Mouse (Mus musculus): ENCODE results near the gene Olfr1271. TPM values are rescaled to one million over a fixed set of nuclear protein-coding genes. Genes with fewer than 3 reads are reported as not detected.
"Not testable (repeated sequence)": the region's sequence is repeated elsewhere in the genome, so short reads cannot be mapped to it uniquely, and the experiment has no call there.

The Olfr1271 gene
- polyA plus RNA-seq (2015; fragmentation: Nextera tagmentation; extraction: Ambion mirVana): not detected in 2 replicates

DNA sequence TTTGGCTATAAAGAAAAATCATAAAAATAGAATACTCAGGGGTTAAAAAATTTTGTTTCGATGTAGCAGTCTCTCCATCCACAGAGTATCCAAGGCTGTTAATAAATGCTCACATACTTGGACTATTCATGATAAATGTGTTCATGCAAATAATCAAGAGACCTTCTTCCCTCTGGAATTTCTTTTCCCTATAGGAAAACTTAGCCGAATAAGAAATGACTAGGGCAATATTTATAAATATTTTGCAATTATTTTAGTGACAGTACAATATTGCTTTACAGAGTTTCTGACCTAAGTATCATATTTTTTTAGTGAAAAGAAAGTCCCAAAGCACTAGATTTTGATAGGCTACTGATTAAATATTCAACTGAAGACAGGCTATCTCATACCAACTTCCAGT is at the start of gene Olfr1271:
Gene Olfr1271 (minus strand): TSS at position 101 of the 400 bp plus-strand sequence.
- Histone ChIP-seq H3K27me3 (replicated peaks) (no peaks in the 10 kb centered on the region), H3K36me3 (replicated peaks) (no peaks in the 10 kb centered on the region), H3K4me3 (no peak within 1 kb of the TSS), H3K27ac (no peak within 1 kb of the TSS), H3K9me3 (no peaks in the 10 kb centered on the region), H3K4me1 (no peaks in the 10 kb centered on the region), H3K9ac (no peak within 1 kb of the TSS), H3K4me2 (no peak within 1 kb of the TSS)
- ATAC-seq (replicated peaks): no peak
- WGBS: 92% methylated on average over 2 of the region's 2 CpGs

DNA sequence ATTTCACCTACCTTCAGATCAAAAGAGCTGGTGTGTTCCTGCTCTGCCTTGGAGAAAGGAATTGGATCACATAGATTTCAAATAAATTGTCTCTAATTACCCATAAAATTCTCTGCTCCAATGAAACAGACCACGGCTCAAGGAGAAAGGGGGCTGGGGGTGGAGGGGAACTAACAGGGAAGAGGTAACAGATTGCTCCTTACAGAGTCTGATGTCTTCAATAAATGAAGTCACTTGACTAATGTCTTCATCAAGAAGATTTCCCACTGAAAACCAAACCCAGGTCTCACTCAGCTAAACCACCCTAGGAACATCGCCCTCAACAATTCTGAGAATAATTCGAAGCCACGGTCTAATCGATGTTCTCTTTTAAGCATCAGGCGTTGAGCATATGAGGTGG is 21.9 kb upstream of the Olfr1271 start, which contains the start of gene Olfr1272:
Gene Olfr1272 (minus strand): TSS at position 101 of the 400 bp plus-strand sequence.
- no peak within 1 kb of the TSS for H3K9ac ChIP-seq
- no peaks in the 10 kb centered on the region for H3K4me1 ChIP-seq
- H3K36me3 ChIP-seq (replicated peaks): no peaks in the 10 kb centered on the region
- no peaks in the 10 kb centered on the region for H3K27me3 ChIP-seq (replicated peaks)
- 78% methylated on average over 6 of the region's 6 CpGs for WGBS
- ATAC-seq (replicated peaks): no peak
- H3K4me2 ChIP-seq: no peak within 1 kb of the TSS
- no peak within 1 kb of the TSS for H3K27ac ChIP-seq
- no peak within 1 kb of the TSS for H3K4me3 ChIP-seq
- no peaks in the 10 kb centered on the region for H3K9me3 ChIP-seq

DNA sequence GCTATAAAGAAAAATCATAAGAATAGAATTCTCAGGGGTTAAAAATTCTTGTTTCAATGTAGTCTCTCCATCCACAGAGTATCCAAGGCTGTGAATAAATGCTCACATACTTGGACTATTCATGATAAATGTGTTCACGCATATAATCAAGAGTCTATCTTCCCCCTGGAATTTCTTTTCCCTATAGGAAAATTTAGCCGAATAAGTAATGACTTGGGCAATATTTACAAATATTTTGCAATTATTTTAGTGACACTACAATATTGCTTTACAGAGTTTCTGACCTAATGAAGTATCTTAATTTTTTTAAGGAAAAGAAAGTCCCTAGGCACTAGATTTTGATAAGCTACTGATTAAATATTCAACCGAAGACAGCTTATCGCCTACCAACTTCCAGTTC is 13.3 kb downstream of the Olfr1271 start, which contains the start of gene Olfr142:
Gene Olfr142 (minus strand): TSS at position 101 of the 400 bp plus-strand sequence.
- Histone ChIP-seq H3K9ac (no peak within 1 kb of the TSS), H3K4me3 (no peak within 1 kb of the TSS), H3K36me3 (replicated peaks) (no peaks in the 10 kb centered on the region), H3K4me2 (no peak within 1 kb of the TSS), H3K27ac (no peak within 1 kb of the TSS), H3K9me3 (no peaks in the 10 kb centered on the region), H3K4me1 (no peaks in the 10 kb centered on the region), H3K27me3 (replicated peaks) (no peaks in the 10 kb centered on the region)
- no peak for ATAC-seq (replicated peaks)
- whole genome bisulfite sequencing: 93% methylated on average over 4 of the region's 4 CpGs

DNA sequence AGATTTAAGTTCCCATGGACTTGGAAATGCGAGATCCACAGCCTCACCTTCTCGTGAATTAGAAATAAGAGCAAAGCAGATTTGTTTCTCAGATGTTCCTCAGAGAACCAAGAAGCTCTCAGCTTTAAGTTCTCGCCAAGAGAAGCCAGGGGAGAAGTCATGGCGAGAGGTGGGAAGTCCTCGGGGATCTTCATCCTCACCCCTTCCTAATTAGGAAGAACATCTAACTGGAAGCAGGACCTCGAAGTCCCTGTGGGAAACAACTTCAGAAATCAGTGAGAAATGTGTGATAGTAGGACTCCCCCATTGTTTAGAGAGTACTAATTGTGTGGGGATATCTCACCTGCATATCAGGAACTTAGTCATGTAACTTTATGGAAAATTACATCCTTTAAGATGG is 46.4 kb downstream of the Olfr1271 start, which contains the start of gene Olfr1506:
Gene Olfr1506 (minus strand): TSS at position 101 of the 400 bp plus-strand sequence.
- H3K4me2 ChIP-seq; H3K9me3 ChIP-seq; H3K36me3 ChIP-seq (replicated peaks); H3K27ac ChIP-seq; H3K27me3 ChIP-seq (replicated peaks); ATAC-seq (replicated peaks); H3K4me3 ChIP-seq; H3K9ac ChIP-seq; H3K4me1 ChIP-seq: not testable (repeated sequence)
- WGBS: no CpG with 5 or more reads among the region's 6 CpGs

Other genes with a start within 250 kb of the Olfr1271 start
- gene Olfr1264, start 245.5 kb downstream of the Olfr1271 start, polyA plus RNA-seq (2015; fragmentation: Nextera tagmentation; extraction: Ambion mirVana): not detected in 2 replicates
- gene Olfr1265, start 235.7 kb downstream of the Olfr1271 start, polyA plus RNA-seq (2015; fragmentation: Nextera tagmentation; extraction: Ambion mirVana): not detected in 2 replicates
- not detected in 2 replicates for gene Olfr140, start 207.4 kb downstream of the Olfr1271 start, polyA plus RNA-seq (2015; fragmentation: Nextera tagmentation; extraction: Ambion mirVana)
- gene Olfr1269, start 149.6 kb downstream of the Olfr1271 start, polyA plus RNA-seq (2015; fragmentation: Nextera tagmentation; extraction: Ambion mirVana): not detected in 2 replicates
- not detected in 2 replicates for gene Olfr32, start 128.7 kb downstream of the Olfr1271 start, polyA plus RNA-seq (2015; fragmentation: Nextera tagmentation; extraction: Ambion mirVana)
- not detected in 2 replicates for gene Olfr1270, start 117.9 kb downstream of the Olfr1271 start, polyA plus RNA-seq (2015; fragmentation: Nextera tagmentation; extraction: Ambion mirVana)
- not detected in 2 replicates for gene Olfr1506, start 46.5 kb downstream of the Olfr1271 start, polyA plus RNA-seq (2015; fragmentation: Nextera tagmentation; extraction: Ambion mirVana)
- gene Olfr142, start 13.4 kb downstream of the Olfr1271 start, polyA plus RNA-seq (2015; fragmentation: Nextera tagmentation; extraction: Ambion mirVana): not detected in 2 replicates
- gene Olfr1272, start 21.8 kb upstream of the Olfr1271 start, polyA plus RNA-seq (2015; fragmentation: Nextera tagmentation; extraction: Ambion mirVana): not detected in 2 replicates
- not detected in 2 replicates for gene Gm13769, start 51.2 kb upstream of the Olfr1271 start, polyA plus RNA-seq (2015; fragmentation: Nextera tagmentation; extraction: Ambion mirVana)
- not detected in 2 replicates for gene Olfr1274-ps, start 127.7 kb upstream of the Olfr1271 start, polyA plus RNA-seq (2015; fragmentation: Nextera tagmentation; extraction: Ambion mirVana)

All from midbrain, embryonic 15.5 days (tissue).